Mouse (Mus musculus): ENCODE results near the gene Spef2.

Gene Spef2

DNA sequence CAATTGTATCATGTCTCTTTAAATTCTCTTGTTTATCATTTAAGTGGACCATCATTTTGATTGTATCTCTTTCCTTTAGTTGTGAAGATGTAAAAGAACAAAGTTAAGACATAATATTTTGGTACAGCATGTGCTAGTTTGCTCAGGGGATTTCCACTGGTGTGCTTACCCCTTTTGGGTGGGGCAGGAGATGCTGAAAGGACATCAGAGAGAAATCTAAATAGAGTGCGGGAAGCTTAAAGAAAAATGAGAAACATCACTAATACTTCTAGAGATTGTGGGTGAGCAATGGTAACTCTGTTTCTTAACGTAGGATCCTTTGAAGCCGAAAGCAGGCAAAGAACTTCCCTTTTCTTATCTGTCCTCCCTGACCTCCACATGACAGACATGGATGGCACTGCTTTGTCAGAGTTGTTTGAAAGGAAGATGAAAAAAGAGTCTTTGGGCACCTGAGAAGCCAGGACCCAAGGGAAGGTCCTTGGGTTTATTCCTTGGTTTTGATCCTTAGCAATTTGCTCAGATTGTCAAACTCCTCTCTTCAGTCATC lies 215.2 kb downstream of the Spef2 start:
- DNase-seq, result no peak

DNA sequence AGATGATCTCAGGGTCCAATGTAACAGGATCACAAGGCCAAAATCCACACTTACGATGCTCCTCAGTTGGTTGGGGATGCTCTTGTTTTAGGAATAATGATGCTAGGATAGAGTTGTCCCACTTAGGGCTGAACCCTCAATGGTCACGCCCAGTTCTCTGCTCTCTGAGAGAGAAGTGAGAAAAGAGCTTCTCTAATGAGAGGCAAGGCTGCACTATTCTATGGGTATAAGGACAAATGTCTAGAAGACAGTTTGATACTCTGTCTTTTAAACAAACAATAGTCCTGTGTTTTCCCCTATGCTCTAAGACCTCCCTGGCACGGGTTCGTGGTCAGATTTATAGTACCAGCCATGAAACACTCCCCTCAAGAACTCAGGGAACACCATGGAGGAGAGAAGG lies 218.6 kb downstream of the Spef2 start, which contains the start of gene Il7r:
Gene Il7r (minus strand): TSS at position 101 of the 400 bp plus-strand sequence.
- no peak for DNase-seq

DNA sequence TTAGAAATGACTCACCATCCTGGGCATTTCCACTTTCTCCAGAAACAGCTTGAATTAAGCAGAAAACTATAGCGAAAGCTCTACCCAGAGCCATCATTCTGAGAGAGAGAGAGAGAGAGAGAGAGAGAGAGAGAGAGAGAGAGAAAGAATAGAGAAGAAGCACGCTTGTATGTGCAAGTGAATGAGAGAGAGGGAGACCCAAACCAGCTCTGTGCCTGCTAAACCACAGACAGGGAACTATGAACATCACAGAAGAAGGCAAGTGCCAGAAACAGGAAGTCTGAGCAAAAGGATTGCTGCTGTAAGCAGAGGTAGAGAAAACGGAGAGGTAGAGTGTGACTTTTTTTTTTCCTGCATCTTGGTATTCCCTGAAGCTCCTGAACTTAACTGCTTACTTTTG lies 219.0 kb downstream of the Spef2 start:
- DNase-seq, result no peak

All from embryo, embryonic 11 days (tissue).